Mouse (Mus musculus): ENCODE measurements around the gene Adgrl4.

GRCm38 (mm10) chr3:151572089-151572488, 134.4 kb downstream of the Adgrl4 start:
- no peak for TF ChIP-seq TAL1 (IDR thresholded peaks at IDR 0.05; ENCODE audit: low read length)
- no peak for TF ChIP-seq GATA1 (IDR thresholded peaks at IDR 0.05; ENCODE audit: low read length)
